Mouse (Mus musculus) urinary bladder, postnatal 4 days (tissue): ENCODE measurements around the gene Siah2.
A peak's percentile ranks its signal among the peaks of the same experiment; 100 is the strongest.

Experiments
- DNase-seq, 2 experiments: peaks; one replicate each; pipeline ENCODE4 v3.0.0; 2021 to 2022; ENCODE audit warnings: low spot score in 2 of 2

The Siah2 gene

GRCm38 (mm10) chr3:58663970-58664369 is 28.2 kb downstream of the Siah2 start:
- no peak for DNase-seq

- peak in 1 of 2 experiments; percentile 35 for DNase-seq
Measured at GRCm38 (mm10) chr3:58660636-58661035, 31.6 kb downstream of the Siah2 start.

GRCm38 (mm10) chr3:58657356-58657755 is 34.8 kb downstream of the Siah2 start:
- no peak for DNase-seq

GRCm38 (mm10) chr3:58655362-58656130 is 36.7 kb downstream of the Siah2 start:
- no peak for DNase-seq

GRCm38 (mm10) chr3:58653907-58654306 is 38.3 kb downstream of the Siah2 start:
- DNase-seq: no peak

- no peak for DNase-seq
Measured at GRCm38 (mm10) chr3:58650328-58650727, 41.9 kb downstream of the Siah2 start.

- no peak for DNase-seq
Measured at GRCm38 (mm10) chr3:58647179-58647578, 45.0 kb downstream of the Siah2 start.

GRCm38 (mm10) chr3:58646180-58646579 is 46.0 kb downstream of the Siah2 start:
- DNase-seq: no peak

- DNase-seq: peak in 1 of 2 experiments; percentile 24
Measured at GRCm38 (mm10) chr3:58636406-58637295, 55.5 kb downstream of the Siah2 start, which contains the start of gene Erich6. Erich6 (minus strand) TSS chr3:58637207.

- DNase-seq: no peak
Measured at GRCm38 (mm10) chr3:58631693-58632092, 60.5 kb downstream of the Siah2 start.

- no peak for DNase-seq
Measured at GRCm38 (mm10) chr3:58624981-58625380, 67.2 kb downstream of the Siah2 start.
